Comparison of ENCODE assay signal across 8 mouse cellular contexts in genomic region chr12:82171591-82171990, GRCm38 (mm10). TPM values are rescaled to one million over a fixed set of nuclear protein-coding genes. Genes with fewer than 3 reads are reported as not detected.
DNase-seq lines count a peak whose midpoint lies in the region; ATAC-seq and TF ChIP-seq lines count a peak whose summit lies in the region.

No protein-coding gene starts in this region.

- DNase-seq in heart, adult 11 months = peak; percentile 93
- no peak for DNase-seq in heart, postnatal 25 days (ENCODE audit: low spot score)
- peak; percentile 36 for DNase-seq in cerebellum, adult 8-10 months
- peak; percentile 62 for DNase-seq in gastrocnemius, postnatal 14 days
- DNase-seq in limb, embryonic 14.5 days (ENCODE audit: low spot score) = peak; percentile 38
- DNase-seq in yolk sac, embryonic 10.5 days (ENCODE audit: low spot score) = no peak

- H3K9me3 ChIP-seq in intestine, postnatal 0 days (ENCODE audit: control insufficient read depth) = no peaks in the 10 kb centered on the region
- H3K9me3 ChIP-seq in limb, embryonic 14.5 days (ENCODE audit: control insufficient read depth, low read length) = no peaks in the 10 kb centered on the region
- H3K9me3 ChIP-seq in midbrain, embryonic 16.5 days (replicated peaks; ENCODE audit: control insufficient read depth, low read length, poor library complexity, severe bottlenecking) = no peaks in the 10 kb centered on the region

- WGBS in intestine, postnatal 0 days = 24% methylated on average over 10 of the region's 10 CpGs
- WGBS in limb, embryonic 14.5 days = 20% methylated on average over 10 of the region's 10 CpGs
- 18% methylated on average over 10 of the region's 10 CpGs for WGBS in midbrain, embryonic 16.5 days

- peaks cover 4% of the 10 kb centered on the region; the same call in 1 of the 2 replicates for H3K4me1 ChIP-seq in intestine, postnatal 0 days (replicated peaks; ENCODE audit: control insufficient read depth, insufficient read depth, low read length)
- peaks cover 9% of the 10 kb centered on the region; the same call in 1 of the 2 replicates for H3K4me1 ChIP-seq in limb, embryonic 14.5 days (ENCODE audit: control insufficient read depth, insufficient read depth, low read length)
- H3K4me1 ChIP-seq in midbrain, embryonic 16.5 days (ENCODE audit: control insufficient read depth, insufficient read depth, low read length) = peaks cover 24% of the 10 kb centered on the region

- TF ChIP-seq POLR2A in limb, embryonic 14.5 days (IDR thresholded peaks at IDR 0.05; ENCODE audit: borderline replicate concordance, extremely low read depth, insufficient read depth, insufficient read length) = no peak

- H3K9ac ChIP-seq in intestine, postnatal 0 days (ENCODE audit: low read depth, low read length) = no peak overlapping the region
- H3K9ac ChIP-seq in limb, embryonic 14.5 days (ENCODE audit: low read depth, low read length, severe bottlenecking) = peak overlapping the region; percentile 9; the same call in 1 of the 2 replicates
- peak overlapping the region; percentile 86 for H3K9ac ChIP-seq in midbrain, embryonic 16.5 days (ENCODE audit: low read depth, low read length)

- peaks cover 2% of the 10 kb centered on the region; the same call in 1 of the 2 replicates for H3K36me3 ChIP-seq in intestine, postnatal 0 days (ENCODE audit: control insufficient read depth, insufficient read depth)
- H3K36me3 ChIP-seq in limb, embryonic 14.5 days (ENCODE audit: control insufficient read depth, insufficient read depth, low read length) = no peaks in the 10 kb centered on the region
- no peaks in the 10 kb centered on the region for H3K36me3 ChIP-seq in midbrain, embryonic 16.5 days (ENCODE audit: control insufficient read depth, insufficient read depth, low read length)

- H3K4me2 ChIP-seq in intestine, postnatal 0 days (replicated peaks; ENCODE audit: low read depth) = peak overlapping the region; percentile 97
- peak overlapping the region; percentile 89 for H3K4me2 ChIP-seq in limb, embryonic 14.5 days (replicated peaks; ENCODE audit: low read depth, low read length, severe bottlenecking)
- peak overlapping the region; percentile 97 for H3K4me2 ChIP-seq in midbrain, embryonic 16.5 days (ENCODE audit: low read length)

- no peak overlapping the region for H3K27ac ChIP-seq in intestine, postnatal 0 days (ENCODE audit: low read depth, low read length)
- no peak overlapping the region for H3K27ac ChIP-seq in limb, embryonic 14.5 days (replicated peaks; ENCODE audit: low read depth, low read length)
- no peak overlapping the region for H3K27ac ChIP-seq in midbrain, embryonic 16.5 days (ENCODE audit: low read length)

- intact Hi-C loops in heart, postnatal 25 days (cut with DNase I) = loop anchor here (5.0 kb wide), 1 partner anchor 301 kb away; no protein-coding TSS in a partner anchor
- intact Hi-C loops in gastrocnemius, postnatal 14 days (cut with DNase I; ENCODE audit: low total_unique reads) = no loop called here

- H3K4me3 ChIP-seq in intestine, postnatal 0 days (ENCODE audit: low read depth, low read length) = peak overlapping the region; percentile 90
- peak overlapping the region; percentile 84 for H3K4me3 ChIP-seq in limb, embryonic 14.5 days (replicated peaks; ENCODE audit: low read length)
- peak overlapping the region; percentile 89 for H3K4me3 ChIP-seq in midbrain, embryonic 16.5 days (ENCODE audit: low read depth, low read length)

- ATAC-seq in intestine, postnatal 0 days = no peak
- ATAC-seq in limb, embryonic 14.5 days (ENCODE audit: low FRiP score, low read depth) = no peak
- ATAC-seq in midbrain, embryonic 16.5 days = no peak

- peak; percentile 75 for TF ChIP-seq CTCF in intestine, postnatal 0 days (IDR thresholded peaks at IDR 0.05; ENCODE audit: low read depth)

- no peaks in the 10 kb centered on the region for H3K27me3 ChIP-seq in intestine, postnatal 0 days (replicated peaks; ENCODE audit: control insufficient read depth, insufficient read depth, low read length)
- H3K27me3 ChIP-seq in limb, embryonic 14.5 days (ENCODE audit: control insufficient read depth, insufficient read depth, low read length) = no peaks in the 10 kb centered on the region
- H3K27me3 ChIP-seq in midbrain, embryonic 16.5 days (ENCODE audit: control insufficient read depth, insufficient read depth, low read depth, low read length) = no peaks in the 10 kb centered on the region

RNA-seq across cellular contexts. Expression of gene Sipa1l1, which starts 2.5 kb away (rescaled TPM):
- 10 to 100 TPM in 1 of 2 experiments, 1 to 10 TPM in 1; 8.7 to 10.3 TPM for total RNA-seq in heart, postnatal 25 days (2021)
- 10 to 100 TPM; 12.5 to 12.7 TPM for total RNA-seq in gastrocnemius, postnatal 14 days (2021)
- 10.2 and 12.6 TPM in 2 replicates for polyA plus RNA-seq in intestine, postnatal 0 days (2015; fragmentation: Nextera tagmentation; extraction: Ambion mirVana)
- polyA plus RNA-seq in limb, embryonic 14.5 days (2012; rRNA removed) = 31.0 and 34.4 TPM in 2 replicates
- 29.5 and 39.4 TPM in 2 replicates for polyA plus RNA-seq in limb, embryonic 14.5 days (2014; fragmentation: Nextera tagmentation; extraction: Ambion mirVana)
- polyA plus RNA-seq in midbrain, embryonic 16.5 days (2015; fragmentation: Nextera tagmentation; extraction: Ambion mirVana) = 11.2 and 13.5 TPM in 2 replicates

Comparison
In these comparisons a context has a peak if more than half of its experiments do, and no peak if none do; other contexts are left out.
1. DNase-seq: peak in heart, adult 11 months (single experiment), cerebellum, adult 8-10 months (single experiment), gastrocnemius, postnatal 14 days (single experiment) and limb, embryonic 14.5 days (single experiment); none in heart, postnatal 25 days (single experiment) and yolk sac, embryonic 10.5 days (single experiment).
2. Peak in every context shown above with its lines, with median percentiles within 50 percentile points of each other: H3K4me2 ChIP-seq and H3K4me3 ChIP-seq.